Mouse (Mus musculus) large intestine, adult 2 months (tissue): ENCODE data around the gene Cry1. TPM values are rescaled to one million over a fixed set of nuclear protein-coding genes. Genes with fewer than 3 reads are reported as not detected.
A peak's percentile ranks its signal among the peaks of the same experiment; 100 is the strongest.

Experiments used
- DNase-seq: peaks from one replicate; pipeline ENCODE4 v3.0.0-alpha.2; 2012; ENCODE audit warnings: low read depth, low spot score
- WGBS: fragments of 180-500 bp; shearing (Covaris S2); methylation state at CpG from one replicate; pipeline ENCODE4 v1.1.7; 2018; 5-methylcytosine and 5-hydroxymethylcytosine counted together
- polyA plus RNA-seq: library from polyadenylated mRNA; depleted of rRNA; stranded (reverse); fragments of >200 nt; gene quantifications from 2 replicates; pipeline ENCODE4 v1.2.3, GENCODE M21; 2012

The Cry1 gene
- polyA plus RNA-seq, 1 experiment, result 6.2 TPM

- WGBS, result 95% methylated on average over 13 of the region's 13 CpGs
- no peak for DNase-seq
These were observed 20.1 kb downstream of the Cry1 start for GRCm38 (mm10) chr10:85164791-85165190.

- WGBS, result 40% methylated on average over 5 of the region's 5 CpGs
- peak; percentile 79 for DNase-seq
These were observed 23.0 kb downstream of the Cry1 start for GRCm38 (mm10) chr10:85161745-85162351.

GRCm38 (mm10) chr10:85159989-85160619, 24.8 kb downstream of the Cry1 start:
- no peak for DNase-seq
- WGBS, result 23% methylated on average over 1 of the region's 1 CpGs

- 85% methylated on average over 7 of the region's 7 CpGs for whole genome bisulfite sequencing
- DNase-seq, result no peak
These were observed 27.4 kb downstream of the Cry1 start for GRCm38 (mm10) chr10:85157451-85157850.

GRCm38 (mm10) chr10:85154195-85154594, 30.7 kb downstream of the Cry1 start:
- no peak for DNase-seq
- WGBS, result 6% methylated on average over 2 of the region's 2 CpGs

- no peak for DNase-seq
- 84% methylated on average over 5 of the region's 5 CpGs for WGBS
These were observed 35.6 kb downstream of the Cry1 start for GRCm38 (mm10) chr10:85149226-85149625.

- no peak for DNase-seq
- 89% methylated on average over 14 of the region's 14 CpGs for WGBS
These were observed 38.6 kb downstream of the Cry1 start for GRCm38 (mm10) chr10:85146282-85146681.

- 76% methylated on average over 9 of the region's 9 CpGs for WGBS
- no peak for DNase-seq
These were observed 43.4 kb downstream of the Cry1 start for GRCm38 (mm10) chr10:85141465-85141864.

GRCm38 (mm10) chr10:85136573-85136972, 48.3 kb downstream of the Cry1 start:
- 76% methylated on average over 6 of the region's 6 CpGs for WGBS
- no peak for DNase-seq

GRCm38 (mm10) chr10:85128453-85128852, 56.4 kb downstream of the Cry1 start:
- DNase-seq, result no peak
- 14% methylated on average over 7 of the region's 7 CpGs for WGBS

GRCm38 (mm10) chr10:85127395-85128287, 57.2 kb downstream of the Cry1 start, which contains the start of gene Mterf2:
Gene Mterf2, minus strand, starts transcription at chr10:85128027.
- 8% methylated on average over 20 of the region's 20 CpGs for WGBS

GRCm38 (mm10) chr10:85125184-85125583, 59.7 kb downstream of the Cry1 start:
- WGBS, result 44% methylated on average over 13 of the region's 13 CpGs
- peak; percentile 82 for DNase-seq

More at GRCm38 (mm10) chr10:85127395-85128287, 57.2 kb downstream of the Cry1 start, which contains the start of gene Mterf2:
- peak; percentile 96 for DNase-seq

- DNase-seq, result no peak
- 78% methylated on average over 4 of the region's 4 CpGs for WGBS
These were observed 70.5 kb downstream of the Cry1 start for GRCm38 (mm10) chr10:85114409-85114808.

- no peak for DNase-seq
- under 1% methylated on average over 34 of the region's 34 CpGs for WGBS
These were observed 81.6 kb downstream of the Cry1 start for GRCm38 (mm10) chr10:85103085-85103885.

- WGBS, result 2% methylated on average over 91 of the region's 96 CpGs
- no peak for DNase-seq
These were observed 82.4 kb downstream of the Cry1 start, which contains the start of the genes Fhl4 and Tmem263 for GRCm38 (mm10) chr10:85102247-85103084. Gene Fhl4, minus strand, starts transcription at chr10:85102495. Gene Tmem263, plus strand, starts transcription at chr10:85102627.

- DNase-seq, result no peak
- 14% methylated on average over 10 of the region's 10 CpGs for WGBS
These were observed 83.0 kb downstream of the Cry1 start for GRCm38 (mm10) chr10:85101841-85102240.
